Mouse (Mus musculus) thymus, postnatal 36 days (tissue): ENCODE results near the gene Shank1.

ENCODE experiments used
- DNase-seq, 2 experiments: peaks; one replicate each; pipeline ENCODE4 v3.0.0; 2022; ENCODE audit warnings: mixed read lengths in 2 of 2

Shank1 gene

DNA sequence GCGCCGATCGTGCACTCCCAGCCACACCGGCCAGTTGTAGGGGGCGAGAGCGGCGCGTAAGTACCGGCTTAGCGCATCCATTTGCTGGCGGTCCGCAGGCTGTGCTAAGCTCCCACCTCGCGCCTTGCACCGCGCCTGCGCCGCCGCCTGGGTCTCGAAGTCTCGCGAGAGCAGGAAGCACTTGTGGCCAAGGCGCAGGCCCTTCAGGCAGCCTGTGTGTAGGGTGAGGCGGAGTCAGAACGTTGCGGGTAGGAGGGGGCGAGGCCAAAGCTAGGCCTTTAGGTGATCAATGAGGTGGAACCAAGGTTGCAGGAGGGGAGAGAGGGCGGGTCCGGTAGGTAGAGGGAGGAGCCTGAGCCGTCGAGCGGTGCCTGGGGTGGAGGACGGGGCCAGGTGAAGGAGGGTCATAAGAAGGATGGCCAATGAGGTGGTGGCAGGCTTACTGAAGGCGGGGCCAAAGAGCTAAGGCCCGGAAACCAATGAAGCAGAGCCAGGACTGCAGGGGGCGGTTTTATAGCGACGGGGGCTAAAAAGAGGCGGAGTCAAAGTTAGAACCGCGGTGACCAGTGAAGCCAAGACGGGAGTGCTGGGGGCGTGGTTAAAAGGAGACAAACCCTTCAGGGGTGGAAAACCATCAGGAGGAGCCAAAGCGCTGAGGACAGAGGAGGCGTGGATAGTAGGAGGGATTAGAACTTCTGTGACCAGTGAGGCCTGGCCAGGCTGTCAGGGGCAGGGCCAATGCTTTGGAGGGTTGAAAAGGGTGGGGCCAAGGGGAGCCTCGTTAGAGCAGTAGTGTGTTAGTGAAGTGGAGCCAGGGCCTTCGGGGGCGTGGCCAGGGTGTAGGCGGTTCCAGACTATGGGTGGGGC lies 5.0 kb upstream of the Shank1 start:
- peak; percentile 92 to 96 for DNase-seq

DNA sequence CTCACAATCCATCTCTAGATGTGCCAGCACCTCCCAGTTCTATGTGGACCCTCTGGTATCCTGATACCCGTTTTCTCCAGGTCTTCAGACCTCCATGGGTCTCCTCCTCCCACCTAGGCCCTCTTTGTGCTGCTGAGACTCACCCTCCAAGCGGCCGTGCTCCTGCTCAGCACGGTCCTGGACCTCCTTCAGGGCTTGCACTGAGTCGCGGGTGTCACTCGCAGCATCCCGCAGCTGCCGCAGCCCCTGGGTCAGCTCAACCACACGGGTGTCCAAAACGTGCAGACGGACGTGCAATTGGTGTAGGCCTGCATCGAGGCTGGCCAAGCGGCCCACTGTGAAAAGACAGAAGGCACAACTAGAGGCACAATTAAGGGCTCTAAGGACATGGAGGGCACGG lies 4.4 kb upstream of the Shank1 start:
- DNase-seq: peak in 1 of 2 experiments; percentile 26

DNA sequence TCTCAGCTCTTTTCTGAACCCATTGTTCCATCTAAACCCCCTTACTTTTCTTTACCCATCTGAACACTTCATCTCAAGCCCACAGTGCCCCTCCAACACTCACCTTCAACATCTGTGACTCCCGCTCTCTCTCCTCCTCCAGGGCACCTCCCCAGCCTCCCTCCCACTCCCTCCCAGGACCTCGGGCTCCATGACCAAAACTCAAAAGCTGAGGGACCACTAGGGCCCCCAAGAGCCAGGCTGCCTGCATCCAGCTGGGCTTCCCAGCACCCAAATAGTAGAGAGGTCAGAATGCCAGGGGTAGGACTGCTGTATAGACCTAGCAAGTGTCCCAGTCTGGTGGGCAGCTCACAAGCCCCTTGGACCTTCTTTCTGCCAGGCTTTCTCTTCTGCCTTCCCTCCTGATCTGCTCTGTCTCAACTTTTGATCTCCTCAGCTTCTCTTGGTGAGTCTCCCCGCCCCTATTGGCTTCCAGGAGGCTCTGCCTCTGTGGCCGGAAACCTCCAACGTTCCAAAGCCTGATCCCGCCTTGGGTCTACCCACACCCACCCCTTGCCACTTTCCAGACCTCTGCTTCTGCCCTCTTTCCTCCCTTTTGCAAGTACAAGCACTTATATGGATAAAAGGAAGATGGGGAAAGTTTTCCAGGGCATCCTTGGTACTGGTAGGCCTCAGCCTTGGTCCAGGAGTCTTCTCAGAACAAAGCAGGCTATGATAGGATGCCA lies 3.4 kb upstream of the Shank1 start, which contains the start of gene Clec11a:
Gene Clec11a (minus strand): TSS at position 387 of the 725 bp plus-strand sequence.
- no peak for DNase-seq

DNA sequence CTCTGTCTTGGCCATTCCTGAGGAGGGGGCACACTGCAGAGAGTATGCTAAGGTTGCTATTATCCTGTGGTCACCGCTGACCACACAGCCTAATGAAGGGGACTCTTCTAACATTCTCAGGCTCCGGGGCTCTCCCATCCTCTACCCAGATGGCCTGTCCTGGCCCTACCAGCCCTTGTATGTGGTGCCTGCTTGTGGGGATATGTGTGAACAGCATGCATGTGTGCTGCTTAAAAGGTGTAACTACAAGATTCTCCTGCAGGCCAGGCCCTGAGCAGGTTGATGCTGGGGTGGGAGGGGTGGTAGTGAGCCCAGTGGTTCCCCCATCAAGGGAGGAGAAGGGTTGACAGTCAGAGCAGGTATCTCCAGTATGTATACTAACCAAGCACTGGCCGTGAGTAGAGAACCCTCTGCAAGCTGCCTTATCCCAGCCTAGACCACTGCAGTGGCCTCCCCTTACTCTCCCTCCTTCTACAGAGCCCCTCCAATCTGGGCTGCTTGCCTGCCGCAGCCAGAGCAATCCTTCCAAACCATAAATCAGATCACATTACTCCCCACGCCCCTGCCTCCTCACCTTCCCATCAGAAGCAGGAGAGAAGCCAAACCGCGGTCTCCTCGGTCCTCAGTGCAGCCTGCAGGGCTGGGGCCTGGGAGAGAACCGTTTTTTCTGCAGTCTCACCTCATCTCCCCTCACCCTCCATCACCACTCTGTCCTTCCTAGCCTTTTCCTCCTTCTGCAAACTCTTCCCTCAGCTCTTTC lies 2.6 kb upstream of the Shank1 start:
- no peak for DNase-seq

DNA sequence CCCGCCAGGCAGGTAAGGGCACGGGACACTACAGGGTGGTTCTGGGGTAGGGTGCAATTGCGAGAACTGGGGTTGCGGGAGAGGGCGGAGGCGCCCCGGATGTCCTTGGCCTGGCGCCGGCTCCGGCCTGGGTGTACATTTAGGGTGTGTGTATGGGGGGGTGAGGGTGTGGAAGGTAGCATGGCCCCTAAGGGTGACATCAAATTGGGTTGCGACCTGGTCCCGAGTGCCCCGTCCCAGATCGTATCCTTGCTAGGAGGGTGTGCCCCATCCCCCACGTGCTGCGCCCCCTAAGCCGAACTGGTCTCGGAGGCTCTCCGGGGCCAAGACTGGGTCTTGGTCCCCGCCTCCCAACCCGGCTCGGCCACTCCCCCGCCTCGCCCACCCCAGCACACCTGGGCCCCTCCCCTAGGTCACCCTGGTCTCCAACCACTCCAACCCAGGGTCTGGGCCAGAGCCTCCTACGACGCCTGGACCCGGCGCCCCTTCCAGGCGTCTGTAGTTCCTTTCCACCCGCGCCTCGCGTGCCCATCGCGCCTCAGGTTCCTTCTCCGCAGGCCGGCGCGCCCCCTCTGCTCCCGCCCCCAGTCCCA lies 328 bp downstream of the Shank1 start:
- no peak for DNase-seq

DNA sequence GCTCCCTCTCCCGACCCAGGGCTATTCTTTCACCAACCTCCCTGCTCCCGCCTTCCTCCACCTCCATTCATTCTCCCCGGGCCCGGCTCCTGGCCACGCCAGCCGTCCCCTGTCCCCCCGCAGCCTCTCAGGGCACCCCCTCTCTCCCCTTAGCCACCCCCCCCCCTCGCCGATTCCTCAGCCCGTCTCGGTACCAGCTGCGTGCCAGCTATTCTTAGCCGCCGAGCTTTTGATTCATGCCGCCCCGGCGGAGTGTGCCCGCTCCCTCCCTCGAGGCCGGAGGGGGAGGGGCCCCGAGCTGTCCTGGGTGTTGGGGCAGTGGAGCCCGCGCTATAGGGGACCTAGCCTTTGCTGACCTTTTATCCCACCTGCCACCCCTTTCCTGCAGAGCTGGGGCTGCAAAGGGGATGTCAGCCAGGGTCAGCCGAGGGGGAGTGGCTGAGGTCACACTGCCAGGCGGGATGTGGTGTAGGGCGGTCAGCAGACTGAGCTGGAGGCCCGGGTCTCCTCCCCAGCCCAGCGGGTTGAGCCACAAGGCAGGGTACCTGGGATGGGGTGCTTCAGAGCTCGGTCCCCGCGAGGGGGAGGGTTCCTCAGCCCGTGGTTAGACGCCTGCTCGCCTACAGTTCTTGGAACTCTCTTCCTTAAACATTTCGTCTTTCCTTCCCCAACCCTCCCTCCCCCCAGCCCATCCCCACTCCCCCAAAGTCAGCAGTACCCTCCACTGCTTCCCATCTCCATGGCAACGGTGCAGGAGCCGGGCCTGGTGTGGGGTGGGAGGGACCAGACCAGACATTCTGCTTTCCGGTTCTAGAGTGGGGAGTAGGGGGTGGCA lies 1.0 kb downstream of the Shank1 start:
- DNase-seq: no peak

DNA sequence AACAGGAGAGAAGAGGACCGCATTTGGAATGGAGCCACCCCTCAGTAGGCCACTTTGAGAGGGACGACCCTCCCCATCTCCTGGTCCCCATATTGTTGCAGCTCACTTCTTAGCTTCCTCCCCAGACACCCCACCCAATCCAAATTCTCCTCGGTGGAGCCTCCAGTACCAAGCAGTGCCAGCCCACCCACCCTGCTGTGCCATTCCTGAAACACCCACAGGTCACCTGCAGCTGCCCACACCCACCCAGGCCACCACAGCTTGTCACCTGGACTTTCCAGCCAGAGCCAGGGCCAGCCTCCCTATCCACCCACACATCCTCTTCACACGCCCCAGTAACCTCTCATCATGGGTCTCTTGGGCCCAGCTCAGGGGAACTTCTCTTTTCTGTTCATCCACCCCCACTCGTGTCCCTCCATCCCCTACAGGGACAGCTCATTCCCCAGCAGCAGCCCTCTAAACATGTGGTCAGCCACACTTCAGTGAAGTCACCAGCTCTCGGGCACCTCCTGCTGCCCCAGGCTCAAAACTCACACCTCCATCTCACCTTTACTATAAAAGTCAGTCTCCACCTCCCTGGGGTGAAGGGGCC lies 1.8 kb downstream of the Shank1 start:
- DNase-seq: no peak

DNA sequence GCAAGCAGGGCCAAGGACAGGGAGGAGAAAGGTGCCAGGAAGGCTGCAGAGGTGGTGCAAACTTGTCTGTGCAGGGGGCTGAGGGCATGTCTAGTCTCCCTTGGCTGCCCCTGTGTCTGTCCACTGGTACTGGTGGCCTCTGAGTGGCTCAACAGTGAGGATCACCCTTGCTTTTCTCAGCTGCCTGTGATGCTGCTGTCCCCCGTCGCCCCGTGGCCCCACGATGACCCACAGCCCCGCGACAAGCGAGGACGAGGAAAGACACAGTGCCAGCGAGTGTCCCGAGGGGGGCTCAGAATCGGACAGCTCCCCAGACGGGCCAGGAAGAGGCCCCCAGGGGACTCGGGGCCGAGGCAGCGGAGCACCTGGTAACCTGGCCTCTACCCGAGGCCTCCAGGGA lies 2.4 kb downstream of the Shank1 start:
- DNase-seq: no peak

DNA sequence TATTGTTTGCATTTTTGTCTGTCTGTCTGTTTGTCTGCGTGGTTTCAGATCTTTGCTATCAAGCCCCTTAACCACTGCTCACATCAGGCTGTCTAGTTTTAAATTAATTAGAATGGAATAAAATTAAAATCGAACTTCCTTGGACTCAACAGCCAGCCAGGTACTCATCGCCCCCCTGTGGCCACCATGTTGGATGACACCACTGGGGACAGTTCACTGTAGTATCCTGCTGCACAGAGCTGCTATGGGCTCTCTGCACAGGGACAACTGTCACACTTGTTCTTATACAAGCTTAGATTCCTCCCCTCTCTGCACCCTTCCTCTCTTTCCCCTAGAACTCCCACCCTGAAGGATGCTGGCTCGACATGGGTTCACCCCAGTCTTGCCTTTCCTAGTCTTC lies 7.9 kb downstream of the Shank1 start:
- peak in 1 of 2 experiments; percentile 22 for DNase-seq

DNA sequence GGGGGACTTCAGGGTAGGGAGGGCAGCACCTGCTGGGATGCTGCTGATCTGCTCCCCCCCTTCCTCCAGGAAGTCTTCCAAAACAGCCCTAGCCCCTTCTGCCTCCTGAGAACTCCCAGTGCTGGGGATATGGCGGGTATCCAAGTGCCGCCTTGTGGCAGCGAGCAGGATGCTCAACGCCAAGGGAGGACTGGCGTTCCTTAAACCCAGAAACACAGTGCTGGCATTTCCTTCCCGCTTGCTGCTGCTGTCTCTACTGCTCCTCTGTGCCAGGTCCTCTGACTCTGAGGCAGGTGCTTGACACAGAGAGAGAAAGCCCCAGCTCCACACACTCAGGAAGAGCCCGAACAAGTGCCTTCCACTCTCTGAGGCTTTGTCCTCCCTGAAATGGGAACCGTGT lies 10.8 kb downstream of the Shank1 start:
- DNase-seq: no peak

DNA sequence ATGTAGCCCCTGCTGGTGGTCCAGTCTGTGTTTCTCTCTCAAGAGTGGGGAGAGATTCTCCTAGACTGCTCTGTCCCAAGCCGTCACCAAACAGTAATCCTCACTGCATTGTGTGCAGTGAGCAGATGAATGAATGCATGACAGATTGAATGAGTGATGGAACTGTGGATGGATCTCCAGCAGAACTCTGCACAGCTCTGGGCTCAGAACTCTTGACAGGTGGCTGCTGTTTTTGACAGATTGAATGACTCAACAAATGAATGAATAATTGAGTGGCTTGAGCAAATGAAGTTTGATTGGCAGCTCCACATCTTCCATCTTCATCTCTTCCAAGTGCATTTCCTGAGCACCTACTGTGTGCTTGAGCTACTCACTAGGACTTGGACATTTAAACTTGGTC lies 12.2 kb downstream of the Shank1 start:
- no peak for DNase-seq

DNA sequence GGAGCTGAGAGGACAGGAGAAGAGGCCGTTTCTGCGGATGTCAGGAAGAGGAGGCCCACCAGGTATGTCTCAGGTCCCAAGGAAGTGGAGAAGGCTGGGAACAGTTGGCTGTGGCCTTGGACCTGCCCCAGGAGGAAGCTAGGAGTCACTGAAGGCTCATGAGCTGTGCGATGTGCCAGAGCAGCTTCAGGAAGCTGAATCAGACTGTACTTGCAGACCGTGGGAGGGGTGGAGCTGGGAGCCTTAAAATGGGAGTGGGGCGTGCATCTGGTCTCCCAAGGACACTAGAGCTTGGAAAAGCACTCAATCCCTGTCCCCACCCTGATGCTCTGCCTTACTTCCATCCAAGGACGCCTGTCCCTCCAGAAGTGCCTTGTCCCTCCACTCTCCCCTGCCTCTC lies 16.6 kb downstream of the Shank1 start:
- no peak for DNase-seq

DNA sequence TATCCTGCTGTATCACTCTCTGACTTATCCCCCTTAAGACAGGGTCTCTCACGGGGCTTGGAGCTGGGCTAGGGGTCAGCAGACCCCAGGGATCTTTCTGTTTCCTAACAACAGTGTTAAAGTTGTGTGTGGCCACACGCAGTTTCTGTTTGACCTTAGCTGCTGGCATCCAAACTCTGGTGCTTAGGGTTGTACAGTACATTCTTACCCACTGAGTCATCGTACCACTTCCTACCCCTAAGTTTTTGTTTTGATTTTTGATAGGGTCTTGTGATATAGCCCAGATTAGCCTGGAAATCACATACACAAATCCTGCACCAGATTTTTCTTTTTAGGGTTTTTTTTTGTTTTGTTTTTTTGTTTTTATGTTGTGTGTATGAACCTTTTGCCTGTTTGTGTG lies 22.3 kb downstream of the Shank1 start:
- DNase-seq: no peak

DNA sequence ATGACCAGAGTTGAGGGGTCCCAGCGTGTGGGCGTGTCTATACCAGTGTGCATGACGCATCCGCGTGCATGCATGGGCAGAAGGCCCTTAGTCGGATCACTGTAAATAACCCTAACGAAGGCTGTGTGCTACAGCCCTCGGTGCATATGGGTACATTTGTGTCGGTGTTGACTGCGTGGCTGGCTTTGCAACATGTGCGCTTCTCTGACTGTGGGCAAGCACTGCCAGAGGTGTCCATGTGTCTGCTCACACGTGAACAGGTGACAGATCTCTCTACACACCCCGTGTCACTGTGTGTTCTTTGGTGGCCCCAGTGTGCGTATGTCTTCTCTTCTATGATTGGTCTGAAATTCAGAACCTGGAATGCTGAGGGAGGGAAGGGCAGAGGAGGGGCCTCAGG lies 24.1 kb downstream of the Shank1 start:
- DNase-seq: no peak

DNA sequence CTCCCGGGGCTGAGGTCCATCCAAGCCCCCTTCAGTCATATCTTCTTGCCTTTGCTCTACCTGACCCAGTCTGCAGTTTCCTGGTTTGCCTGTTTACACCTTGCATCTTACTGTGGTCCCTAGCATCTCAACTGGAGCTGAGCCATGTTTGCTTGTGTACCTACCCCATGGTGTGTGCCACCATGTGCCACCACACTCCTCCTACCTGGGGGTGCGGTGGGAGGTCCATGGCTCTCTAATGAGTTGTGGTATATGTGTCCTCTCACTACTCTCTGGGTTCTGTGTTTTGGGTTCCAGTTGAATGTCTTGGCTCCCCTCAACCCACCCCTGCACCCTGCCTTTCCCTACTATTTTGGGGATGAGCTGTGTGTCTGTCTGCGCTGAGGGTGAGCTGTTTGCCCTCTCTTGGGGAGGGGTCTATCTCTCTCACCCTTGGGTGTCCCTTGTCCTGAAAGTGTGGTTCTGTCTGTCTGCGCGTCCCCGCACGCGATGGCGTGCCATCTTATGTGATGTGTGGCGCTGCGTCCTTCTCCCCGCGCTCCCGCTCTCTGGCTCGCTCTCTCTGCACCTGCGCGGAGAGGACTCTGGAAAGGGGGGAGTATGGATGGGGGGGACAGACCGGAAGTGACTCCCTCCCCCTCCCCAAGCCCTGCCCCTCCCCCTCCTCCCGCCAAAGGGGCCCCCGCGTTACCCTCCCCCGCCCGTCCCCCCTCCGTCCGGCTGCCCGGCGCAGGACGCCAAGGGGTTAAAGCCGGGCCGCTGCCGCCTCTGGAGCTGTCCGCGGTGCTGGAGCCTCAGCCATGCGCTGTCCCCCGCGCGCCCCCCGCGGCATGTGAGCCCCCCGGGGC lies 25.2 kb downstream of the Shank1 start:
- DNase-seq: no peak

DNA sequence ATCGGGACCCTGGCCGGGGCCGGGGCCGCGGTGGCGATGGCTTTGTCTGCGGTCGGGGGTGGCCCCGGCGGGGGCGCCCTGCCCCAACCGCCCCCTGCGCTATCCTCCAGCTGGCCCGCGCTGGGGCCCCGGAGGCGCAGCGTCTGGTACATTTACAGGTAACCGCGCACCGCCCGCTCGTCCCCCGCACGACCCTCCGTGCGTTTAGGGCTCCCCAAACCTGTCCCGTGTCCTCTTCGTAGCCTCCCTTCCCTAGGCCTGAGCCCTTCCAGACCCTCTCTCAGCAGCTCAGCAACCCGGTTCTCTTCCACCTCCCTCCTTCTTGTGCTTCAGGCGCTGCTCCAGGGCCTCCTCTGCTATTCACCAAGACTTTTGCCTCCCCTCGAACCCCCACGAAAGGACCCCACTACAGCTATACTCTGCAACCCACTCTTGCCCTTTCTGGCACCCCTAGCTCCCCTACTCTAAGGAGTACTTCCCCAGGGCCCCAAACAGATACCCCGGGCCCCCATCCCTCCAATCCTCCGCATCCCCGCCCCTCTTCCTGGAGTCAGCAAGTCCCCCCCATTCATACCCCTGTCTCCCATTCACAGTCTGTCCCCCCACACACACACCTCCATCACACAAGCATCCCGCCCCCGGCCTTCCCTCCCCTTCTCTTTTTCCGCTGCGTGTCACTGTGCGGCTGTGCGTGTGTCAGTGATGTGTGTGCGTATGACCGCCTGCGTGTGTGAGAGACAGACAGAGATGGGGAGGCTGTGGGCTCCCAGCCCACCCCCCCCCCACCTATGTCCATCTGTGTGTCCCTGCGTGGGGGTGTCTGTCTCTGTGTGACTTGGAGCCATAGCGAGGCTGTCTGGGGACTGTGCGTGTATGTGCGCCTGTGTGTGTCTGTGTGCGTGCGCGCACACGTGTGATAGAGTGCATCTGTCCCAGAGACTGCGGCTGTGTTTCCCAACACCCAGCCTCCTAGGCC lies 26.3 kb downstream of the Shank1 start:
- no peak for DNase-seq

DNA sequence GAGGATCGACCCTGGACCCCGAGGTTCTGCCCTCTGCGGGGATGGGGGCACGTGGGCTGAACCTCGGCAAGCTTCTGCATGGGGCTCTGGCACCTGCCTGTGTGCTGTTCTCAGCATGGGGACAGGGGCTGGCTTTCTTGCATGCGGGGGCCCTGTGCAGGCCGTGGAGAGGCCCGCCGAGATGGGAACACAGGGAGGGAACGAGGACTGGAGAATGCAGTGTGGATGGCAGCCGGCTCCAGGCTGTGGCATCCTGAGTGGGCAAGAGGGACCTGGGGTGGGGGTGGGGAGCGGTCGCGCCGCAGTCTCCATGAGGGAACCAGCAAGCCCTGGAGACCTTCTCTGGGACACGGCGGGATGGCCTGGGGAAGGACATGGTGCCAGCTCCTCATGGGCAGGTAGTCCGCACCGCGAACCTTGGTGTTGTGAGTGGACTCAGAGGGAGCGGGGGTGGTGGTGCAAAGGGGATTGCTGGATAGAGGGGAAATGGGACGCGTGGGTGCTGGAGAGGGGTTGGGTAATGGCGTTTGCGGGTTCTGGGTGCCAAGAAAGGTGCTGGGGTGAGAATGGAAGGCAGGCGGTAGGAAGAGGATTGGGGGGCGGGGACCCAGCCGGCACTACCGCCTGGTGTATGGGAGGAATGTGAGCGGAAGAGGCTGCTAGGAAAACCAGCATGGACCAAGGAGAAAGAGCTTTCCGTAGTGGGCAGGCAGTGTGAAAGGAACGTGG lies 27.2 kb downstream of the Shank1 start:
- DNase-seq: no peak

DNA sequence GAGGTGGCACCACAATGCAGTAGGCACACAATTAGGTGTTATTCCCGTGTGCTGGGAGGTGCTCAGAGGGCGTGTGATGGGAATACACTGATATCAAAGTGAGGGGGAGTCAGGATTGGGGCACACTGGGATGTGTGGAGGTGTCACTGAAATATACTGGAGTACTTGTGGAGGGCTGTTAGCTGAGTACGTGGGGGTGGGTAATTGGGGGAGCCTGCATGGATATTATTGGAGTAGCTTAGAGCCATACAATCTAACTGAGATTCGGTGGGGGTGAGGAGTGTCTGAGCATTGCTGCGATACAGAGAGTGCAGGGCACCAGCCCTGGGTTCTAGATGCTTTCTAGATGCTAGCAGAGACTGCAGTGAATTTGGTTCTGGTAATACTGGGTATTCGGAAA lies 30.2 kb downstream of the Shank1 start:
- DNase-seq: no peak

DNA sequence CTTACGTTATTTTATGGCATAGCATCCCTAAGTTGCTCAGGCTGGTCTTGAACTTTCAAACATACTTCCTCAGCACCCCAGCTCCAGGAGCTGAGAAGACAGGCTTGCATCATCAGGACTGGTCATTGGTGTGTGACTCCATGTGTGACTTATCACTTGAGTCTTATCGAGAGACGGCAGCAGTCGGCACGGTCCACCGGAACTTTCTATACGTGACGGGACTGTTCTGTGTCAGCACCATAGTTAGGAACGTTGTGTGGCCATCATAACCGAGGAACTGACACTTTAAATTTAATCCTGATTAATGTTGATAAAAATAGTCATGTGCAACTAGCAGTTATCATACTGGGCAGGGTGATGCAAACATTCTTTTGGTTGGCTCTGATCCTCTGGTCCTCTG lies 31.1 kb downstream of the Shank1 start:
- DNase-seq: no peak
